Mouse (Mus musculus): Measurements from ENCODE around the gene Cnot4. TPM values are rescaled to one million over a fixed set of nuclear protein-coding genes. Genes with fewer than 3 reads are reported as not detected.
A peak's percentile ranks its signal among the peaks of the same experiment; 100 is the strongest.

Gene Cnot4
- polyA plus RNA-seq, 2 experiments, result 7.3 to 11.2 TPM

- Histone ChIP-seq H3K4me2 (ENCODE audit: low read depth) (no peak overlapping the region), H3K36me3 (replicated peaks; ENCODE audit: control insufficient read depth, insufficient read depth, low read depth) (peaks cover 2% of the 10 kb centered on the region; the same call in 1 of the 2 replicates), H3K27me3 (ENCODE audit: control insufficient read depth, insufficient read depth, low read length) (no peaks in the 10 kb centered on the region), H3K9ac (replicated peaks) (no peak overlapping the region), H3K4me1 (replicated peaks; ENCODE audit: control insufficient read depth in 2 of 2, insufficient read depth in 2 of 2, low read length in 1 of 2) (no peaks in the 10 kb centered on the region), H3K27ac (no peak overlapping the region), H3K9me3 (ENCODE audit: control insufficient read depth, low read length) (no peaks in the 10 kb centered on the region), H3K4me3 (ENCODE audit: insufficient read depth in 1 of 2, low read depth in 2 of 2, low read length in 2 of 2) (no peak overlapping the region)
- DNase-seq (ENCODE audit: low read depth in 3 of 3, low spot score in 3 of 3), result no peak
- no peak for TF ChIP-seq EP300 (IDR thresholded peaks at IDR 0.05; ENCODE audit: low read depth)
- no peak for TF ChIP-seq CTCF (IDR thresholded peaks at IDR 0.05; ENCODE audit: low read depth)
- 90% methylated on average over 3 of the region's 3 CpGs for WGBS (ENCODE audit: insufficient replicate concordance)
- ATAC-seq (ENCODE audit: insufficient read depth), result no peak
Measured at GRCm38 (mm10) chr6:35071261-35071660, 62.3 kb downstream of the Cnot4 start.

GRCm38 (mm10) chr6:35062446-35062845, 71.1 kb downstream of the Cnot4 start:
- H3K9me3 ChIP-seq (ENCODE audit: control insufficient read depth, low read length), result no peaks in the 10 kb centered on the region
- H3K4me1 ChIP-seq (replicated peaks; ENCODE audit: control insufficient read depth in 2 of 2, insufficient read depth in 2 of 2, low read length in 1 of 2), result no peaks in the 10 kb centered on the region
- WGBS (ENCODE audit: insufficient replicate concordance), result 20% methylated on average over 1 of the region's 1 CpGs
- TF ChIP-seq CTCF (IDR thresholded peaks at IDR 0.05; ENCODE audit: low read depth), result no peak; the same call in 1 of the 2 replicates
- ATAC-seq (ENCODE audit: insufficient read depth) (no peak), DNase-seq (ENCODE audit: low read depth in 3 of 3, low spot score in 3 of 3) (no peak)
- H3K4me2 ChIP-seq (ENCODE audit: low read depth), result no peak overlapping the region
- H3K36me3 ChIP-seq (replicated peaks; ENCODE audit: control insufficient read depth, insufficient read depth, low read depth), result no peaks in the 10 kb centered on the region; the same call in none of the 2 replicates
- H3K4me3 ChIP-seq (ENCODE audit: insufficient read depth in 1 of 2, low read depth in 2 of 2, low read length in 2 of 2), result no peak overlapping the region
- no peak overlapping the region for H3K27ac ChIP-seq
- no peak overlapping the region for H3K9ac ChIP-seq (replicated peaks)
- no peaks in the 10 kb centered on the region for H3K27me3 ChIP-seq (ENCODE audit: control insufficient read depth, insufficient read depth, low read length)

GRCm38 (mm10) chr6:35043127-35043526, 90.4 kb downstream of the Cnot4 start:
- ATAC-seq (ENCODE audit: insufficient read depth), result no peak
- Histone ChIP-seq H3K36me3 (replicated peaks; ENCODE audit: control insufficient read depth, insufficient read depth, low read depth) (no peaks in the 10 kb centered on the region), H3K9me3 (ENCODE audit: control insufficient read depth, low read length) (no peaks in the 10 kb centered on the region), H3K27me3 (ENCODE audit: control insufficient read depth, insufficient read depth, low read length) (no peaks in the 10 kb centered on the region), H3K9ac (replicated peaks) (no peak overlapping the region), H3K4me2 (ENCODE audit: low read depth) (no peak overlapping the region), H3K27ac (no peak overlapping the region), H3K4me1 (replicated peaks; ENCODE audit: control insufficient read depth in 2 of 2, insufficient read depth in 2 of 2, low read length in 1 of 2) (no peaks in the 10 kb centered on the region), H3K4me3 (ENCODE audit: insufficient read depth in 1 of 2, low read depth in 2 of 2, low read length in 2 of 2) (no peak overlapping the region)
- WGBS (ENCODE audit: insufficient replicate concordance), result 79% methylated on average over 1 of the region's 1 CpGs
- DNase-seq (ENCODE audit: low read depth in 3 of 3, low spot score in 3 of 3), result no peak
- TF ChIP-seq CTCF (IDR thresholded peaks at IDR 0.05; ENCODE audit: low read depth) (no peak), EP300 (IDR thresholded peaks at IDR 0.05; ENCODE audit: low read depth) (no peak)

- TF ChIP-seq CTCF (IDR thresholded peaks at IDR 0.05; ENCODE audit: low read depth) (no peak), EP300 (IDR thresholded peaks at IDR 0.05; ENCODE audit: low read depth) (no peak)
- ATAC-seq (ENCODE audit: insufficient read depth) (no peak), DNase-seq (ENCODE audit: low read depth in 3 of 3, low spot score in 3 of 3) (no peak)
- H3K27ac ChIP-seq, result no peak overlapping the region
- H3K9ac ChIP-seq (replicated peaks), result no peak overlapping the region
- H3K9me3 ChIP-seq (ENCODE audit: control insufficient read depth, low read length), result no peaks in the 10 kb centered on the region
- H3K27me3 ChIP-seq (ENCODE audit: control insufficient read depth, insufficient read depth, low read length), result no peaks in the 10 kb centered on the region
- peaks cover 0 to 3% of the 10 kb centered on the region in 2 experiments; a peak in 2 of 4 replicates for H3K4me1 ChIP-seq (replicated peaks; ENCODE audit: control insufficient read depth in 2 of 2, insufficient read depth in 2 of 2, low read length in 1 of 2)
- H3K4me2 ChIP-seq (ENCODE audit: low read depth), result no peak overlapping the region
- H3K36me3 ChIP-seq (replicated peaks; ENCODE audit: control insufficient read depth, insufficient read depth, low read depth), result no peaks in the 10 kb centered on the region
- WGBS (ENCODE audit: insufficient replicate concordance), result 88% methylated on average over 11 of the region's 11 CpGs
- no peak overlapping the region for H3K4me3 ChIP-seq (ENCODE audit: insufficient read depth in 1 of 2, low read depth in 2 of 2, low read length in 2 of 2)
Measured at GRCm38 (mm10) chr6:35033341-35033740, 100.2 kb downstream of the Cnot4 start.

GRCm38 (mm10) chr6:35032704-35033103, 100.8 kb downstream of the Cnot4 start:
- Histone ChIP-seq H3K4me2 (ENCODE audit: low read depth) (no peak overlapping the region), H3K9me3 (ENCODE audit: control insufficient read depth, low read length) (no peaks in the 10 kb centered on the region), H3K9ac (replicated peaks) (no peak overlapping the region), H3K27me3 (ENCODE audit: control insufficient read depth, insufficient read depth, low read length) (no peaks in the 10 kb centered on the region), H3K36me3 (replicated peaks; ENCODE audit: control insufficient read depth, insufficient read depth, low read depth) (no peaks in the 10 kb centered on the region), H3K4me1 (replicated peaks; ENCODE audit: control insufficient read depth in 2 of 2, insufficient read depth in 2 of 2, low read length in 1 of 2) (peaks cover 0 to 3% of the 10 kb centered on the region in 2 experiments; a peak in 2 of 4 replicates), H3K4me3 (ENCODE audit: insufficient read depth in 1 of 2, low read depth in 2 of 2, low read length in 2 of 2) (no peak overlapping the region), H3K27ac (no peak overlapping the region)
- no peak for ATAC-seq (ENCODE audit: insufficient read depth)
- DNase-seq (ENCODE audit: low read depth in 3 of 3, low spot score in 3 of 3), result no peak
- 24% methylated on average over 2 of the region's 2 CpGs for WGBS (ENCODE audit: insufficient replicate concordance)
- TF ChIP-seq CTCF (IDR thresholded peaks at IDR 0.05; ENCODE audit: low read depth) (no peak), EP300 (IDR thresholded peaks at IDR 0.05; ENCODE audit: low read depth) (0 out of 2 replicates have a peak, but pooled peaks have one; percentile 30)
